Mouse (Mus musculus): ENCODE data around the gene Tmem246.

DNA sequence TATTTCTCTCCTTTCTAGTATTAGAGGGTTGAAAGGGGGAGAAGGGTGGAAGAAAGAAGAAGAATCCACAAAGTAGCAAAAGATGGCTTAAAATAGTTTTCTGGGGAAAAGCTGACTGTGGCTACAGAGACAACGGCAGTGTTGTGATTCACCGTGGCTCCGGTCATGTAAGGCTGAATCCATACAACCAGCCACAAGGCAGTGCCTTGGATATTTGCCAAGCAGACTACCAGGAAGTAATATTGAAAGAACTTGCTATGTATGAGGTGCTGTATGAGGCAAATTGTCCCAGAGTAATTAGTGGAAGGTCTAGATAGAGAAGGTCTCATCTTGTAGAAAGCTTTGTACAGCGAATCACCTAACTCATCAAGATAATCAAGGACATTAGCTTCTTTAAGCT, 25.5 kb downstream of the Tmem246 start:
- TF ChIP-seq POLR2A (IDR thresholded peaks at IDR 0.05; ENCODE audit: low read depth, low read length) (no peak), CTCF (IDR thresholded peaks at IDR 0.05; ENCODE audit: extremely low read depth, insufficient read length, insufficient replicate concordance, low read depth, low read length) (no peak)

Data from small intestine, adult 2 months (tissue).